Mouse (Mus musculus) liver, embryonic 12.5 days (tissue): ENCODE measurements at regions not wholly inside any gene's neighbourhood (a gene's known extent, or its start where the extent isn't known, plus 50 kb on each side); places are given as distances from the start of the nearest gene placed in this dataset.

Experiments
- ATAC-seq: fragments of 200-750 bp; cut with Nextera tagmentation; 2 replicates; pipeline ENCODE4 v1.8.0; 2017; ENCODE audit warnings: moderate number of reproducible peaks, mild to moderate bottlenecking, moderate library complexity
- H3K27ac ChIP-seq: fragments of 300-500 bp; sonication (generic); 2 replicates; pipeline ENCODE4 v1.5.1; 2016; ENCODE audit warnings: mild to moderate bottlenecking
- H3K27me3 ChIP-seq: fragments of 300-500 bp; sonication (generic); replicated peaks from 2 replicates; pipeline ENCODE4 v1.6.1; 2016; ENCODE audit warnings: mild to moderate bottlenecking, moderate library complexity
- H3K36me3 ChIP-seq: fragments of 300-500 bp; sonication (generic); 2 replicates; pipeline ENCODE4 v1.6.1; 2016; ENCODE audit warnings: mild to moderate bottlenecking, moderate library complexity
- H3K4me1 ChIP-seq: fragments of 300-500 bp; sonication (generic); 2 replicates; pipeline ENCODE4 v1.6.1; 2016
- H3K4me2 ChIP-seq: fragments of 300-500 bp; sonication (generic); 2 replicates; pipeline ENCODE4 v1.6.1; 2016; ENCODE audit warnings: mild to moderate bottlenecking, moderate library complexity
- H3K4me3 ChIP-seq: fragments of 300-500 bp; sonication (generic); 2 replicates; pipeline ENCODE4 v1.5.1; 2016; ENCODE audit warnings: mild to moderate bottlenecking, moderate library complexity
- H3K9ac ChIP-seq: fragments of 300-500 bp; sonication (generic); 2 replicates; pipeline ENCODE4 v1.6.1; 2016; ENCODE audit warnings: mild to moderate bottlenecking, moderate library complexity
- H3K9me3 ChIP-seq: fragments of 300-500 bp; sonication (generic); replicated peaks from 2 replicates; pipeline ENCODE4 v1.6.1; 2016; ENCODE audit warnings: mild to moderate bottlenecking, moderate library complexity
- WGBS: fragments of 180-500 bp; shearing (Covaris S2); methylation state at CpG from one replicate; pipeline ENCODE4 v1.1.7; 2016; ENCODE audit not compliant: insufficient replicate concordance; 5-methylcytosine and 5-hydroxymethylcytosine counted together

DNA sequence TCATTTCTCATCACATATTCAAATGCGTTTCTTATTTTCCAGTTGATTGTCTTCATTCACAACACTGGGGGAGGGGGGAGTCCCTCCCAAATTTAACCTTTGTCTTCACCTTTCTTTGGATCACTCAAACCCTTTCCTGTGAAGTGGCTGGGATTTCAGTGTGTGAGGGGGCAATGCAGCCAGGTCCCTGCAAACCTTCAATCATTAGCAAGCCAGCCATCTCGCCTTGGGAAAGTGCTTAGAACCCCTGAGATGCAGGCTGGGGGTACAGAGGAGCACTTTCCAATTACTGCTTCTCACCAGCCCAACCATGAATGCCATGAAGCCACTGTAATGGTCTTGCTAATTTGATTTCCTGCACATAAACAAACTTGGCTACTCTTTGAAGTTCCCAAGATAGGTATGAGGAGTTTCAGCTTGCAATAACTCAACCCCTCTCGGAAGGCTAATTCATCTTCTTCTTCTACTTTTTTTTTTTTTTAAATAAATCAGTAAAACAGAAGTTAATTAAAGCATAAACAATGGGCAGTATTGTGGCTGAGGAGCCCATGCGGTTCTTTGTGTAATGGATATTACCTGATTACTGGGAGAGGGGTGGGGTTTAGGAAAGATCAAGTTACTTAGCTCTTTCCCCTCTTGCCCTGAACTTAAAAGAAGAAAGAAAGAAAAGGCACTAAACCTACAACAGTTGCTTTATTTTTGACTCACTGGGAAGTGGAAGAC is 486.3 kb downstream of the 1700129C05Rik start:
- no peak overlapping the region for H3K9ac ChIP-seq
- H3K9me3 ChIP-seq: no peaks in the 10 kb centered on the region
- no peak overlapping the region for H3K4me3 ChIP-seq
- no peak for ATAC-seq
- H3K27me3 ChIP-seq: no peaks in the 10 kb centered on the region
- no peaks in the 10 kb centered on the region for H3K36me3 ChIP-seq
- no peak overlapping the region for H3K4me2 ChIP-seq
- H3K4me1 ChIP-seq: no peaks in the 10 kb centered on the region
- 34% methylated on average over 4 of the region's 4 CpGs for WGBS
- no peak overlapping the region for H3K27ac ChIP-seq

DNA sequence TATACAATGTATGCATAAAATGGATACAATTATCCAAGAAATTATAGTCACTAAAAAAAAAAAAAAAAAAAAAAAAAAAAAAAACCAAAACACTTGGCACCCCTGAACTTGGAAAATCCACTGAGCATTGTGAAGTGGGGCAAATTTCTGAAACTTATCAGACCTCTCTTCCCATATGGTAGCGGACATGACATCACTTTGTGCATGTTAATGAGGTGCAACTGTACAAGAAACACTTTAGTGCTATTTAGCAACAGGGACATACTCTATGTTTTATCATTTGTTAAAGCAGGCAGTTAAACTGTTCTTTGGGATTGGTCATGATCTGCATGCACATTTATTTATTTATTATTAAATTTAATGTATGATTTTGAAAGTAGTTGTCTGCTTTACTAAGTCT is 489.7 kb downstream of the 1700129C05Rik start:
- H3K9me3 ChIP-seq: no peaks in the 10 kb centered on the region
- no peak for ATAC-seq
- 68% methylated on average over 1 of the region's 1 CpGs for WGBS
- H3K27ac ChIP-seq: no peak overlapping the region
- H3K4me1 ChIP-seq: no peaks in the 10 kb centered on the region
- H3K9ac ChIP-seq: no peak overlapping the region
- H3K36me3 ChIP-seq: no peaks in the 10 kb centered on the region
- H3K4me3 ChIP-seq: no peak overlapping the region
- H3K27me3 ChIP-seq: no peaks in the 10 kb centered on the region
- H3K4me2 ChIP-seq: no peak overlapping the region

DNA sequence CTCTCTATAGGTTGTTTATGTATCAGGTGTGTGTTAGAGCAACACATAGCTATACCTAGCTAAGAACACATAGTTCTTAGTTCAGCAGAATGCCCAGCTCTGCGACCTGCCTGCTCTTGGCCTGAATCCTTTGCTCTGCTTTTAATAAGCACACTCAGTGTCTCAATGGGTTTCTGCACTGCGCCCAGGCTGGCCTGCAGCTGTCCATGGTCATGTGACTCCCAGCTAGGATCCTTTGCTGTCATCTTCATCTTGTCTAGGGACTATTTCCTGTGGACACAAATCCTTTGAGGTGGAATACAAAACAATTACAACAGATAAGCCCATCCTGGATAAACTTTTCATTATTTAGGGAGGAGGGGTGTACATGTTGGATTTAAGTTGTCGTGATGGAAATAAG is 490.7 kb downstream of the 1700129C05Rik start:
- WGBS: 73% methylated on average over 3 of the region's 3 CpGs
- no peaks in the 10 kb centered on the region for H3K4me1 ChIP-seq
- H3K27me3 ChIP-seq: no peaks in the 10 kb centered on the region
- H3K4me2 ChIP-seq: no peak overlapping the region
- no peaks in the 10 kb centered on the region for H3K9me3 ChIP-seq
- ATAC-seq: no peak
- no peaks in the 10 kb centered on the region for H3K36me3 ChIP-seq
- H3K27ac ChIP-seq: no peak overlapping the region
- no peak overlapping the region for H3K9ac ChIP-seq
- no peak overlapping the region for H3K4me3 ChIP-seq

DNA sequence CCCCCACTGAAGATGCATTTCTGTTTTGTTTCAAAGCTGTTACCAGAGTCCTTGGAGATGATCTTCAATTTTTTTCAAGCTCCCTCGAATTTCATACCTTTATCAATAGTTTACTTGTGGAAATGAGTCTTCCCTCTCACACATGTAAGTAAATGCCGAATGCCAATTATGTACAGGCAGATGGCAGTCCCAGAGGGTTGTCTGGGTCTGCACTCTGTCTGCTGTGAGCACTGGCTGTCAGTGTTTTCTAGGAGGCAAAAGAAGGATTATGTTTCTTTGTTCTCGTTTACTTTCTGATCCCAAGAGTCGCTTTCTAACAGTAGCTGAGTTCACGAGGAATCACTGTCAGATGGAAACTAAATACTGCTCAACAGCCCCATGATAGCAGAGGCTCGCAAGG is 491.5 kb downstream of the 1700129C05Rik start:
- H3K9me3 ChIP-seq: no peaks in the 10 kb centered on the region
- H3K27ac ChIP-seq: no peak overlapping the region
- H3K27me3 ChIP-seq: no peaks in the 10 kb centered on the region
- ATAC-seq: no peak
- no peak overlapping the region for H3K9ac ChIP-seq
- H3K4me2 ChIP-seq: no peak overlapping the region
- no peaks in the 10 kb centered on the region for H3K36me3 ChIP-seq
- 49% methylated on average over 6 of the region's 6 CpGs for WGBS
- no peak overlapping the region for H3K4me3 ChIP-seq
- no peaks in the 10 kb centered on the region for H3K4me1 ChIP-seq

DNA sequence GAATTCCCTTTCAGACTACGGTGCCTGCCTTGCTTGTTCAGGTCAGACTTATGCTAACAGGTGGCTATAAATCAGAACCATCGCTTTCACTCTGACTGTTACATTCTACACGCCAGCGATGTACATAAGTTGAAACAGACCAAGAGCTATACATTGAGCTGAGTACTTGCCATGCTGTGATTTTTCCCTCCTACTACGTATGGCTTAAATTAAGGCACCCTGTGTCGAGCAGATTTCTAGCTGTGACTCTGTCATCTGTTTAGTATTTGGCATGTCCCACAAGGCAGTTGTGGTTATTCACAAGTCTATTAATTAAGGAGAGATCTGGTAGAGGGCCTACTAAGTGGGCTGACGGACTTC is 504.4 kb downstream of the 1700129C05Rik start:
- 72% methylated on average over 7 of the region's 7 CpGs for whole genome bisulfite sequencing
- Histone ChIP-seq H3K4me2 (no peak overlapping the region), H3K4me3 (no peak overlapping the region), H3K27ac (no peak overlapping the region), H3K9ac (no peak overlapping the region), H3K27me3 (no peaks in the 10 kb centered on the region), H3K9me3 (no peaks in the 10 kb centered on the region), H3K4me1 (no peaks in the 10 kb centered on the region), H3K36me3 (no peaks in the 10 kb centered on the region)
- ATAC-seq: no peak

DNA sequence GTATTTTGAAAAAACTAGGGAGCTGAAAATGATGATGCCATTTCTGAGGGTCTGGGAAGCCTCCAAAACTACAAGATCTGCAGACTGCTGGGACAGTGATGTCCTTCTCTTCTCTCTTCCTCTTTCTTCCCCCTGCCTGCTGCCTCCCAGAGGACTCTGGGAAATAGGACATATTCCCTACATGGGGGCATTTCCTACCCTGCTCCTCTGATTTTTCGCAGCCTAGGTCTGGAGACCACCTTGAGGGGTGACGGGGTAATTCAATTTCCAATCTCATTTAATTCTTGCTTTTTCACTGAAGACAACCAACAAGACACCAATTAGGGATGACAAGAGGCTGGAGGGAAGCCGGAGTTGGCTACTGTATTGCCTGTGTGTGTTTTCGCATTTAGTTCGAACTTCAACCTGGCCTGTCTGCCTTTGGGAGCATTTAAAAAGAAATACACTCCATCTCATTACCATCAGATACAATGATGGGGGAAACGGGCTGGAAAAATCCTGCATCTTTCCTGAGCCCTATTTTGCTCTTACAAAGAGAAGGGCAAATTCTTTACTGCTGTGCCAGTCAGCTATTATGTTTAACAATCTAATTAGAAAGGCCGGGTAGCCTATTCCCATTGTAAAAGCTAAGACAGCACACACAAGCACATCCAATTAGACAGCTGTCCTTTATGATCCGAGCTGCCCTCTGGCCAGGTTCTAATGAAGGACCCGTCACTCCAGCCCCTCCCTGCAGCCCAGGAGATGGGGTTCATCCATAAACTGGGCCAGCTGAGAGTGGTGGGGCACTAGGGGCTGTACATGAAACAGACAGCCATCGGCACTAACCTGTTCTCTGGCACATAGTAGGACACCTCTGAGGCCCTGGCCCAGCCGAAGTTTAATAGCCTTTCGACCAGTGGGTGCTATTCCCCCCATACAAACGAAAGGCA is 505.0 kb downstream of the 1700129C05Rik start:
- H3K36me3 ChIP-seq: no peaks in the 10 kb centered on the region
- H3K9ac ChIP-seq: no peak overlapping the region
- H3K27me3 ChIP-seq: no peaks in the 10 kb centered on the region
- H3K4me2 ChIP-seq: no peak overlapping the region
- no peak overlapping the region for H3K27ac ChIP-seq
- ATAC-seq: no peak
- no peaks in the 10 kb centered on the region for H3K4me1 ChIP-seq
- no peak overlapping the region for H3K4me3 ChIP-seq
- 72% methylated on average over 13 of the region's 13 CpGs for WGBS
- H3K9me3 ChIP-seq: no peaks in the 10 kb centered on the region

DNA sequence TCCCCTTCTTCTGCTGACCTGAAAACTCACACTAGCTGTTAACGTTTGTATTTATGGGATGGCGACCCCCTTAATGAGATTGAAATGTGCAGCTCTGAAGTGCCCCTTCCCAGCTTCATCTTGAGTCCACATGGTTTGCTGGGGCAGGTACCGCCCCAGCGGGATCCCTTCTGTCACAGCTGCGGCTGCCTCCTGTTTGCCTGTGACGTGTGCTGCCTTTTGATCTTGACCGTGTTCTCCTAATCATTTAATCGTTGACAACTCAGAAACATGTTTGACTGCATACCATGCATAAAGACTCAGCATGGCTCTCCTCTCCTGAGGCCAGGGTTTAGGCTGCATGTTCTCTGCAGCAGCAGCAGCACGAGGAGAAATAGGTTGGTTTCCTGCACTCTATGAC is 511.5 kb downstream of the 1700129C05Rik start:
- no peaks in the 10 kb centered on the region for H3K4me1 ChIP-seq
- H3K9me3 ChIP-seq: no peaks in the 10 kb centered on the region
- H3K27me3 ChIP-seq: no peaks in the 10 kb centered on the region
- H3K4me3 ChIP-seq: no peak overlapping the region
- H3K36me3 ChIP-seq: no peaks in the 10 kb centered on the region
- WGBS: 49% methylated on average over 9 of the region's 9 CpGs
- H3K4me2 ChIP-seq: no peak overlapping the region
- ATAC-seq: no peak
- no peak overlapping the region for H3K9ac ChIP-seq
- no peak overlapping the region for H3K27ac ChIP-seq

DNA sequence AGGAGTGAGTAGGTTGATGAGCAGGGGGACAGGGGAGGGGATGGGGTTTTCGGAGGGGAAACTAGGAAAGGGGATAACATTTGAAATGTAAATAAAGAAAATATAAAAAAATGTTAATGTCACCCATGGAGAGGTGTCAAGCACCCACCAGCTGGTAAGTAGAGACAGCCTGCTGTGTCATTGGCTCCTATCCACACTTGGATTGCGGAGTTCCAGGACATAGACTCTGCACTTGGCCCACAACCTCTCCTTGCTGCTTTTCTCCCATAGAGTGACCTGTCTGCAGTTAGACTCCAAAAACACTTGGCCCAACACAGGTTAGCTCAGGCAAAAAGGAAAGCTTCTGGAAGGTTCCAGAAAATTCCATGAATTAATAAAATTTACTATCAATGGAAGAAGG is 514.4 kb downstream of the 1700129C05Rik start:
- H3K27ac ChIP-seq: no peak overlapping the region
- no peaks in the 10 kb centered on the region for H3K36me3 ChIP-seq
- no peaks in the 10 kb centered on the region for H3K9me3 ChIP-seq
- no peaks in the 10 kb centered on the region for H3K27me3 ChIP-seq
- H3K9ac ChIP-seq: no peak overlapping the region
- H3K4me1 ChIP-seq: no peaks in the 10 kb centered on the region
- ATAC-seq: no peak
- H3K4me3 ChIP-seq: no peak overlapping the region
- no peak overlapping the region for H3K4me2 ChIP-seq
- 71% methylated on average over 2 of the region's 2 CpGs for WGBS

DNA sequence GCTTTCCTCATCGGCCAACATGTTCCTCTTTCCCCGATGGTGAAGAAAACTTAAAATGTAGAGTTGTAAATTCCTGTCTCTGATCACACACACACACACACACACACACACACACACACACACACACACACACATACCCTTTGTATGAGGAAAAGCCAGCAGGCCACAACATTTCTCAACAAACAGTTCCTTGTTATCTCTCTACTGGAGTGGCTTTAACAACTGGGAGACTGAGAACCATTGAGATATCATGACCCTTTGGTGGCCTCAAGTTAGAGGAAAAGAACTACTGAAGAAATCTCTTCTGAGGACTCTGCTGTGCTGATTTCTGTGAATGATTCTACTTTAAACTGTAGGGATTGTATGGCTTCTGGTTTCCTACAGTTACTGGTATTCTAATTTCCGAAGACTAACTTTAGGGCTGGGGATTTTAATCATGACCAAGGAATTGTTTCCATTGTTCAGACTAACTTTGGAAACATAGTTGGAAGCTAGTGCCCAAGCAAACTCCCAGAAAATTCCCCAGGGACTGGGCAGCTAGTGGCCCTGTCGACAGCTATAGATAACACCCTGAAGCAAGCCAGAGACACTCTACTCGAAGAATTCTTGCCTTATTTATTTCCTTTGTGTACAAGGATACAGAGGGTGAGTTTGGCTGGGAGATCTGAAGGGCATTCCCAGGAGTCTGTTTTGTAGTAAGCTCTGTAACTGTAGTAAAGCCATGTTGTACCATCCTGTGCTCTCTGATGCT is 516.0 kb downstream of the 1700129C05Rik start:
- Histone ChIP-seq H3K4me3 (no peak overlapping the region), H3K27me3 (no peaks in the 10 kb centered on the region), H3K4me1 (no peaks in the 10 kb centered on the region), H3K27ac (no peak overlapping the region), H3K9me3 (no peaks in the 10 kb centered on the region), H3K4me2 (no peak overlapping the region), H3K36me3 (no peaks in the 10 kb centered on the region), H3K9ac (no peak overlapping the region)
- WGBS: 34% methylated on average over 5 of the region's 5 CpGs
- ATAC-seq: no peak

DNA sequence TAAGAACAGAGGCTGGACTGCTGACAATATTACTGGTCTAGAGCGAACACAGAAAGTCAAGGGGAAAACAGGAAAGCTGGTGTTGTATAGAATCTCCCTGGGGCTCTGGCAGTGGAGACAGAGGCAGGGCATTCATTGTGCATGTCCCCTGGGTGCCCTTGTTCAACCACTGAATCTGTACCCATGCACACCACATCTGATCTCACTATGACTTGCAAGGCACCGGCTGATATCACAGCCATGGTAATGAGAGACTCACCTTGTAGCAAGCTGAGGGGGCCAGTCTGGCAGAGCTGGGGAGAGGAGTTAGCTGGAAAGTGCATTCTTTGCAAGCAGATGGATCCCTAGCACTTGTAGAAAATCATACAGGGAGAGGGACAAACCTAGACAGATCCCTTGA is 522.5 kb downstream of the 1700129C05Rik start:
- Histone ChIP-seq H3K9ac (no peak overlapping the region), H3K36me3 (no peaks in the 10 kb centered on the region), H3K9me3 (no peaks in the 10 kb centered on the region), H3K4me1 (no peaks in the 10 kb centered on the region), H3K4me2 (no peak overlapping the region), H3K27me3 (no peaks in the 10 kb centered on the region), H3K4me3 (no peak overlapping the region), H3K27ac (no peak overlapping the region)
- 82% methylated on average over 2 of the region's 2 CpGs for WGBS
- ATAC-seq: no peak

DNA sequence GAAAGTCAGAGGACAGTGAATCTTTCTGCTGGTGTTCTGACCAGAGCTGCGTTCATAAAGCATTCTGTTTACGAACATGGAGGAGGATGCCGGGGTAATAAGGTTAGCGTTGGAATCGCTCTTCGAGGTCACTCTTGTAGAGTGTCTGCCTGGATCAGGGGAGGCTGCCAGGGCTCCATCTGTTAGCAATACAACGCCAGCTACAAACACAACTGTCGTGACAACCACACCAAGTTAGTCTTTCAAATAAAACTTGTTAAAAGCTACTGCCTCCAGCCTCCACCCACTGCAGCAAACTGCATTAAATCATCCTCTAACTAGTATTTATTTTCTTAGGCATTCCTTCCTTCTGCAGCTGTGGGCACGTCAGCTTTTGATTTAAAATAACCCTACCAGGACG is 525.0 kb downstream of the 1700129C05Rik start:
- Histone ChIP-seq H3K9ac (no peak overlapping the region), H3K9me3 (no peaks in the 10 kb centered on the region), H3K27ac (no peak overlapping the region), H3K4me3 (no peak overlapping the region), H3K36me3 (no peaks in the 10 kb centered on the region), H3K4me1 (no peaks in the 10 kb centered on the region), H3K4me2 (no peak overlapping the region), H3K27me3 (no peaks in the 10 kb centered on the region)
- ATAC-seq: no peak
- WGBS: 59% methylated on average over 10 of the region's 10 CpGs

DNA sequence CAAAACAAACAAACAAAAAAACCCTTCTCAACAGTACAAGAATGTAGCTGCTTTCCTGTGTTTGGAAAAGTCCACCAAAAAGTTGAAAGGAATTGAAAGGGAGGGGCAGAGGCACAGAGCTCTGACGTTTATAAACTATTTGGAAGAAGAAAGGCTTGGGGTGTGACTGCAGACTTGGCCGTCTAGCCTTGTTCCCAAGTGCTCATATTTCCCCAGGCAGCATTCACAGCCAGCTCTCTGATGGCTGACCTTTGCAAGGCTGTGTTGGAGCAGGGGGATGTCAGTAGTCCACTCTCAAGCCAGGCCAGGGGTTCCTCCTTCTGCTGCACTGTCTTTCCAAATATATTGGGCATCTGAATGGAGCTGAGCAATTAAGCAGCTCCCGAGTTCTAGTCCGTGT is 534.5 kb downstream of the 1700129C05Rik start:
- Histone ChIP-seq H3K27ac (no peak overlapping the region), H3K4me3 (no peak overlapping the region), H3K4me1 (no peaks in the 10 kb centered on the region), H3K9ac (no peak overlapping the region), H3K36me3 (no peaks in the 10 kb centered on the region), H3K9me3 (no peaks in the 10 kb centered on the region), H3K4me2 (no peak overlapping the region), H3K27me3 (no peaks in the 10 kb centered on the region)
- WGBS: 62% methylated on average over 4 of the region's 4 CpGs
- ATAC-seq: no peak
